Mouse (Mus musculus) embryonic facial prominence, embryonic 11.5 days (tissue): ENCODE measurements around the gene Rps8. TPM values are rescaled to one million over a fixed set of nuclear protein-coding genes. Genes with fewer than 3 reads are reported as not detected.
A peak's percentile ranks its signal among the peaks of the same experiment; 100 is the strongest.

Experiments
- ATAC-seq: fragments of 200-750 bp; cut with Nextera tagmentation; replicated peaks from 2 replicates; pipeline ENCODE4 v1.8.0; 2017; ENCODE audit warnings: low read depth; ENCODE audit not compliant: insufficient number of reproducible peaks, low FRiP score, low TSS enrichment
- DNase-seq: peaks from one replicate; pipeline ENCODE4 v3.0.0-alpha.2; 2015; ENCODE audit warnings: low spot score
- H3K27ac ChIP-seq: fragments of 300-500 bp; sonication (generic); replicated peaks from 2 replicates; pipeline ENCODE4 v1.5.1; 2014; ENCODE audit warnings: mild to moderate bottlenecking, low read depth, low read length, control low read depth
- H3K27me3 ChIP-seq: fragments of 300-500 bp; sonication (generic); 2 replicates; pipeline ENCODE4 v1.6.1; 2014; ENCODE audit warnings: mild to moderate bottlenecking, low read length, moderate library complexity, mixed read lengths; ENCODE audit not compliant: control insufficient read depth, insufficient read depth
- H3K36me3 ChIP-seq: fragments of 300-500 bp; sonication (generic); replicated peaks from 2 replicates; pipeline ENCODE4 v1.6.1; 2014; ENCODE audit warnings: low read depth, mild to moderate bottlenecking, low read length, moderate library complexity, mixed read lengths; ENCODE audit not compliant: control insufficient read depth, insufficient read depth
- H3K4me1 ChIP-seq: fragments of 300-500 bp; sonication (generic); 2 replicates; pipeline ENCODE4 v1.6.1; 2014; ENCODE audit warnings: low read length, mixed read lengths; ENCODE audit not compliant: control insufficient read depth, insufficient read depth
- H3K4me2 ChIP-seq: fragments of 300-500 bp; sonication (generic); 2 replicates; pipeline ENCODE4 v1.6.1; 2014; ENCODE audit warnings: low read depth, mild to moderate bottlenecking, control low read depth, low read length, moderate library complexity
- H3K4me3 ChIP-seq: fragments of 300-500 bp; sonication (generic); 2 replicates; pipeline ENCODE4 v1.5.1; 2014; ENCODE audit warnings: low read depth, low read length, control low read depth
- H3K9ac ChIP-seq: fragments of 300-500 bp; sonication (generic); replicated peaks from 2 replicates; pipeline ENCODE4 v1.6.1; 2014; ENCODE audit warnings: mild to moderate bottlenecking, control low read depth, low read length
- H3K9me3 ChIP-seq: fragments of 300-500 bp; sonication (generic); replicated peaks from 2 replicates; pipeline ENCODE4 v1.6.1; 2016; ENCODE audit warnings: mild to moderate bottlenecking, low read length, inconsistent platforms, mixed read lengths; ENCODE audit not compliant: control insufficient read depth
- WGBS: fragments of 180-500 bp; shearing (Covaris S2); extraction: QIAGEN DNeasy Blood & Tissue Kit; methylation state at CpG from one replicate; pipeline ENCODE4 v1.1.7; 2014; 5-methylcytosine and 5-hydroxymethylcytosine counted together
- polyA plus RNA-seq: library from polyadenylated mRNA; unstranded; fragments of >200 nt; fragmentation: Nextera tagmentation; extraction: Ambion mirVana; gene quantifications from 2 replicates; pipeline ENCODE4 v1.2.1, GENCODE M21; 2014

The Rps8 gene
- polyA plus RNA-seq, 1 experiment from 2014 or later = 963 TPM

- H3K36me3 ChIP-seq = no peaks in the 10 kb centered on the region; the same call in 1 of the 2 replicates
- H3K27ac ChIP-seq = no peak within 1 kb of the TSS
- peaks cover 9% of the 10 kb centered on the region; the same call in 1 of the 2 replicates for H3K4me1 ChIP-seq
- H3K4me2 ChIP-seq = peak within 1 kb of the TSS; percentile 99
- no peaks in the 10 kb centered on the region for H3K9me3 ChIP-seq
- H3K4me3 ChIP-seq = peak within 1 kb of the TSS; percentile 81
- H3K9ac ChIP-seq = peak within 1 kb of the TSS; percentile 71
- peak; percentile 75 for ATAC-seq
- WGBS = 1% methylated on average over 40 of the region's 48 CpGs
- DNase-seq = peak; percentile 99
- peaks cover 14% of the 10 kb centered on the region for H3K27me3 ChIP-seq
Observed at GRCm38 (mm10) chr4:117133817-117134600, 22.0 kb downstream of the Rps8 start, which contains the start of gene Plk3. Plk3 (minus strand) TSS chr4:117133963.

DNA sequence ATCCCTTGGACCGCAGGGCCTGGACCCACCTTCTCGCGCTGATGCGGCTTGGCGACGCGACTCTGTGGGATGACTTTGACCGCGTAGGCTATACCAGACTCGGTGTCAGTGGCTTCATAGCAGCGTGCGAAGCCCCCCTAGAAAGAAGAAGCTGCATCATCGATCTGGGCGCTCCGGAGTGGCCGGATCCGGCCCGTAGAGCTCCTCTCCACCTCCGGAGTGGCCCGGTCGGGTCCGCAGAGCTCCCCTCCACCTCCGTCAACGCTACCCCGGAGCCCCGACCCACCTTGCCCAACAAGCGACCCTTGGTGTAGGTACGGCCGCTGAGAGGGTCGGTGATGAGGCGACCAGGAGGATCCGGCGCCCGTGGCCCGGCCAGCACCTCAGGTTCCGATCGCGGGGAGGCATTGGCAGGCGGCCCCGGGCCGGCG, 22.7 kb downstream of the Rps8 start:
- Histone ChIP-seq H3K36me3 (no peaks in the 10 kb centered on the region; the same call in 1 of the 2 replicates), H3K27ac (no peak overlapping the region), H3K9me3 (no peaks in the 10 kb centered on the region), H3K9ac (peak overlapping the region; percentile 71), H3K4me3 (peak overlapping the region; percentile 81), H3K27me3 (peaks cover 14% of the 10 kb centered on the region), H3K4me1 (peaks cover 9% of the 10 kb centered on the region; the same call in 1 of the 2 replicates), H3K4me2 (peak overlapping the region; percentile 99)
- WGBS = under 1% methylated on average over 39 of the region's 42 CpGs
- ATAC-seq (peak; percentile 20), DNase-seq (peak; percentile 30)

- Histone ChIP-seq H3K9me3 (no peaks in the 10 kb centered on the region), H3K27ac (no peak overlapping the region), H3K4me2 (peak overlapping the region; percentile 99), H3K27me3 (peaks cover 14% of the 10 kb centered on the region), H3K9ac (peak overlapping the region; percentile 71), H3K4me1 (peaks cover 9% of the 10 kb centered on the region; the same call in 1 of the 2 replicates), H3K36me3 (no peaks in the 10 kb centered on the region; the same call in 1 of the 2 replicates), H3K4me3 (peak overlapping the region; percentile 81)
- no peak for DNase-seq
- WGBS = 9% methylated on average over 11 of the region's 11 CpGs
- no peak for ATAC-seq
Observed at GRCm38 (mm10) chr4:117132794-117133143, 23.3 kb downstream of the Rps8 start.

DNA sequence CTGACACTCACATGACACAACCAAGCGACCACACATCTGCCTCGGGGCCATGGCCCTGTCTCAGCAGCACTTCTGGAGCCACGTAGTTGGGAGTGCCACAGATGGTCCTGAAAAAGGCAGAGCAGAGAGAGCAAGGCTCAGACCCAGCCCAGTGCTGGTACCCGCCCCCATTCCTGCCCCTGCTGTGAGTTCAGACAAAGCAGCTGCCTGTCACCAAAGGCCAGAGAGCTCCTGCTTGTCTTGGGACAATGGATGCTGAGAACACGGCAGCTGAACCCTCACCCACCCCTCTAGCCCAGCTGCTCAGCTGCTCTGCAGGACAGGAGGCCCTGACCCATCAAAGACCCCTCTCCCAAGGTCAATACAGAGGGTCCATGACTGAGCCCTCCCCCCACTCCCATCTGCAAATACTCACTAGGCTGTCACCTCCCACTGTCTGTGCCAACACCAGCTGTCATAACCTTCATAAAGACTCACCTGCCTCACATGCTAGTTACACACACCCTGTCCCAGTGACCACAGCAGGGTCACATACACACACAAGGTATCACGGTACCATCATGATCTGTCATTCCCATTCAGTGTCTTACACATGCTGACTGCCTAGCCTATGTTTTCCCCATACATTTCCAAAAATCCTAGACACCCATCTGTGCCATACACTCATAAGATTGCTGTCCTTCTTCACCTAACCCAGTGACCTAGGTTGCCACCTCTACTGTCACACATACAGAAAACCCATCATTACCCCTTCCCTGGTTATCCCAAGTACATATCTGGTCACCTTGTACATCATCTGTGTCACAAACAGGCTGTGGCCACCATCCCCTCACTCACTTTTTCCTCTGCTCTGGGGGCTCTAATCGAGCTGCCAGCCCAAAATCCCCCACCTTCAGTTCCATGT, 23.9 kb downstream of the Rps8 start:
- Histone ChIP-seq H3K27ac (no peak overlapping the region), H3K4me1 (peaks cover 9% of the 10 kb centered on the region; the same call in 1 of the 2 replicates), H3K4me2 (peak overlapping the region; percentile 99), H3K36me3 (no peaks in the 10 kb centered on the region; the same call in 1 of the 2 replicates), H3K9me3 (no peaks in the 10 kb centered on the region), H3K27me3 (peaks cover 14% of the 10 kb centered on the region), H3K4me3 (peak overlapping the region; percentile 81), H3K9ac (no peak overlapping the region; the same call in 1 of the 2 replicates)
- DNase-seq (peak; percentile 52), ATAC-seq (peak; percentile 56)
- 17% methylated on average over 7 of the region's 7 CpGs for WGBS

GRCm38 (mm10) chr4:117131198-117131597, 24.8 kb downstream of the Rps8 start:
- ATAC-seq = no peak
- H3K4me3 ChIP-seq = no peak overlapping the region
- 64% methylated on average over 6 of the region's 6 CpGs for WGBS
- peaks cover 14% of the 10 kb centered on the region for H3K27me3 ChIP-seq
- no peak overlapping the region for H3K27ac ChIP-seq
- peaks cover 9% of the 10 kb centered on the region; the same call in 1 of the 2 replicates for H3K4me1 ChIP-seq
- H3K9ac ChIP-seq = no peak overlapping the region
- H3K4me2 ChIP-seq = peak overlapping the region; percentile 1; the same call in 1 of the 2 replicates
- DNase-seq = no peak
- no peaks in the 10 kb centered on the region; the same call in 1 of the 2 replicates for H3K36me3 ChIP-seq
- no peaks in the 10 kb centered on the region for H3K9me3 ChIP-seq

DNA sequence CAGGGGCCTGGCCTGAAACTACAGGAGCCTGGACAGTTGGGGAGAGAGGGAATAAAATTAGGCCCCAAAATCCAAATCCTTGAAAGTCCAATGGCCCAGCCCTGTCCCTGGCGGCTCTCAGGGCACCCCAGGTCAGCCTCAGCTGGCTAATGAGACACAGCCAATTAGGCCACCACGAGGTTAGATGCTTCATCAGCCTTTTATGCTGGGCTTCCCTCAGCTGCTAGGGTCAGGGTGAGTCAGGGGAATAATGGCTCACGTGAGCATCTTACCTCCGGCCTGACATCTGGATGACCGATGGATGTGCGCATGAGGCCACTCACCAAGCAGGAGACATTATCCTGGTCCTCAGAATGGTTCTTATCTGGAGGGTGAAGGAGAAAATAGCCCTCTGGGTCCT, 25.3 kb downstream of the Rps8 start:
- no peak overlapping the region for H3K27ac ChIP-seq

GRCm38 (mm10) chr4:117127991-117128686, 27.9 kb downstream of the Rps8 start:
- DNase-seq (no peak), ATAC-seq (no peak)
- no peak overlapping the region for H3K4me3 ChIP-seq
- 89% methylated on average over 33 of the region's 33 CpGs for WGBS
- no peak overlapping the region for H3K9ac ChIP-seq
- H3K4me2 ChIP-seq = no peak overlapping the region
- no peak overlapping the region for H3K27ac ChIP-seq
- H3K4me1 ChIP-seq = peaks cover 16% of the 10 kb centered on the region
- H3K36me3 ChIP-seq = no peaks in the 10 kb centered on the region; the same call in 1 of the 2 replicates
- no peaks in the 10 kb centered on the region for H3K9me3 ChIP-seq
- peaks cover 14% of the 10 kb centered on the region for H3K27me3 ChIP-seq

More for the DNA sequence above, 25.3 kb downstream of the Rps8 start:
- Histone ChIP-seq H3K36me3 (no peaks in the 10 kb centered on the region; the same call in 1 of the 2 replicates), H3K4me3 (no peak overlapping the region), H3K27me3 (peaks cover 14% of the 10 kb centered on the region), H3K9me3 (no peaks in the 10 kb centered on the region), H3K4me2 (no peak overlapping the region), H3K9ac (no peak overlapping the region), H3K4me1 (peaks cover 11% of the 10 kb centered on the region; the same call in 1 of the 2 replicates)
- 60% methylated on average over 6 of the region's 6 CpGs for WGBS
- DNase-seq = no peak
- no peak for ATAC-seq
